Mouse (Mus musculus) intestine, embryonic 14.5 days (tissue): ENCODE data around the gene Fry. TPM values are rescaled to one million over a fixed set of nuclear protein-coding genes. Genes with fewer than 3 reads are reported as not detected.
A peak's percentile ranks its signal among the peaks of the same experiment; 100 is the strongest.

Source experiments
- ATAC-seq: fragments of 200-750 bp; cut with Nextera tagmentation; replicated peaks from 2 replicates; pipeline ENCODE4 v1.8.0; 2017; ENCODE audit warnings: low read depth, moderate number of reproducible peaks, moderate TSS enrichment, moderate library complexity; ENCODE audit not compliant: low FRiP score, low TSS enrichment
- DNase-seq: peaks from one replicate; pipeline ENCODE4 v3.0.0-alpha.2; 2018; ENCODE audit warnings: low spot score
- H3K27ac ChIP-seq: fragments of 300-500 bp; sonication (generic); 2 replicates; pipeline ENCODE4 v1.5.1; 2014; ENCODE audit warnings: low read depth, mild to moderate bottlenecking, control low read depth
- H3K27me3 ChIP-seq: fragments of 300-500 bp; sonication (generic); replicated peaks from 2 replicates; pipeline ENCODE4 v1.6.1; 2014; ENCODE audit warnings: low read length, control low read depth; ENCODE audit not compliant: control insufficient read depth, insufficient read depth
- H3K36me3 ChIP-seq: fragments of 300-500 bp; sonication (generic); 2 replicates; pipeline ENCODE4 v1.6.1; 2014; ENCODE audit warnings: low read length, control low read depth; ENCODE audit not compliant: control insufficient read depth, insufficient read depth
- H3K4me1 ChIP-seq: fragments of 300-500 bp; sonication (generic); replicated peaks from 2 replicates; pipeline ENCODE4 v1.6.1; 2014; ENCODE audit warnings: low read length, control low read depth, mixed read lengths; ENCODE audit not compliant: control insufficient read depth, insufficient read depth
- H3K4me2 ChIP-seq: fragments of 300-500 bp; sonication (generic); 2 replicates; pipeline ENCODE4 v1.6.1; 2014; ENCODE audit warnings: low read length
- H3K4me3 ChIP-seq: fragments of 300-500 bp; sonication (generic); 2 replicates; pipeline ENCODE4 v1.5.1; 2014; ENCODE audit warnings: low read depth, low read length, control low read depth, mixed read lengths
- H3K9ac ChIP-seq: fragments of 300-500 bp; sonication (generic); 2 replicates; pipeline ENCODE4 v1.6.1; 2014; ENCODE audit warnings: mild to moderate bottlenecking, low read length
- H3K9me3 ChIP-seq: fragments of 300-500 bp; sonication (generic); 2 replicates; pipeline ENCODE4 v1.6.1; 2016; ENCODE audit warnings: low read length, control low read depth; ENCODE audit not compliant: control insufficient read depth
- WGBS: fragments of 180-500 bp; shearing (Covaris S2); extraction: QIAGEN DNeasy Blood & Tissue Kit; methylation state at CpG from one replicate; pipeline ENCODE4 v1.1.7; 2014; 5-methylcytosine and 5-hydroxymethylcytosine counted together
- polyA plus RNA-seq: library from polyadenylated mRNA; unstranded; fragments of >200 nt; fragmentation: Nextera tagmentation; extraction: Ambion mirVana; gene quantifications from 2 replicates; pipeline ENCODE4 v1.2.1, GENCODE M21; 2014

Fry gene
- polyA plus RNA-seq, 1 experiment from 2014 or later: 11.6 TPM

DNA sequence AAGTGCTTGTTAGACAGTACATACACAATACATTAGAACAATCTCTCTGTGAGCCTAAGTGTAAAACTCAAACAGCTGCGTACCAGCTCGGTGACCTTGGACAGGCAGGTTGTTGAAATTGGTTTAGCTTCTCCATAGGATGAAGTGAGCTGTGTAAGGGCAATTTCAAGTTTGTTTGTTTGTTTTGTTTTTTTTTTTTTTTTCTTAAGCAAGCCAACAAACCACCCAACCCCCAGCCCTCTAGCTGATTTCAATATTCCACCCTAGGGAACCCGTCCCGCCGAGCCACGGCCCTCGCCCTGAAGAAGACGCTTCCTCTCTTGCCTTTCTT, 356 bp upstream of the Fry start:
- WGBS: 17% methylated on average over 8 of the region's 8 CpGs
- no peaks in the 10 kb centered on the region for H3K36me3 ChIP-seq
- no peak overlapping the region for H3K27ac ChIP-seq
- peaks cover 6% of the 10 kb centered on the region; the same call in 1 of the 2 replicates for H3K27me3 ChIP-seq
- no peak overlapping the region for H3K9ac ChIP-seq
- H3K4me3 ChIP-seq: peak overlapping the region; percentile 58
- peaks cover 11% of the 10 kb centered on the region; the same call in 1 of the 2 replicates for H3K4me1 ChIP-seq
- no peak for ATAC-seq
- DNase-seq: no peak
- peak overlapping the region; percentile 84 for H3K4me2 ChIP-seq
- H3K9me3 ChIP-seq: no peaks in the 10 kb centered on the region

DNA sequence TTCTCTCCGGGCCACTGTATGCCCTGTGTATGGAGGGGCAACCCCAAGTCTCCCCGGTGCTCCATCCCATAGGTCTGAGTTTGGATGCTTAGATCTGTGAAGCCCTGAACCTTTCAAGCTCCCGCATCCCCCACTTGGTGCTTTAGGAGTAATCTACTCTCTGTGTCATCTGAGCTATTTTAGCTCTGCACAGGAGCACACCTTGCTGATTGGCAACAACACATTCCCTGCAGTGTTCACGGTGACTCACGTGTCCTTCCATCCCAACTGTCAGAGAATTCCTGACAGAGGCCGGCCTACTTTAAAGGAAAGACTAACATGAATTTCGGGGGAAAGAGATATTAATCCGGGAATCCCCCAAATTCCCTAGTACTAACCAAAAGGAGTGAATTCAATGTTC, 2.2 kb downstream of the Fry start:
- ATAC-seq (no peak), DNase-seq (no peak)
- WGBS: 90% methylated on average over 8 of the region's 8 CpGs

DNA sequence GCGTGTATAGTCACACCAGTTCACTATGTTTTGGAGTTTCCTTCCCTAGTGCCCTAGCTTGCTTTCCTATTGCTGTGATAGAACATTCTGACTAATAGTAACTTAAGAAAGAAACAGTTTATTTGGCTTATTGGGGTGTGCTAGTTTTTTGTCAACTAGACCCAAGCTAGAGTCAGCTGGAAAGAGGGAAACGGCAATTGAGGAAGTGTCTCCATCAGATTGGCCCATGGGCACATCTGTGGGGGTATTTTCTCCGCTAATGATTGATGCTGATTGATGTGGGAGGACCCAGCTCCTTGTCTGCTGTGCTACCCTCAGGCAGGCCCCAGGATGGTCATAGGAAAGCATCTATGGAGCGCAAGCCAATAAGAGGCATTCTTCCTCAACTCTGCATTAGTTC, 3.6 kb downstream of the Fry start:
- ATAC-seq (no peak), DNase-seq (no peak)
- no peaks in the 10 kb centered on the region for H3K4me1 ChIP-seq
- no peak overlapping the region for H3K4me3 ChIP-seq
- no peak overlapping the region for H3K4me2 ChIP-seq
- H3K9me3 ChIP-seq: no peaks in the 10 kb centered on the region
- peaks cover 6% of the 10 kb centered on the region; the same call in 1 of the 2 replicates for H3K27me3 ChIP-seq
- no peak overlapping the region for H3K9ac ChIP-seq
- H3K27ac ChIP-seq: no peak overlapping the region
- WGBS: 88% methylated on average over 4 of the region's 4 CpGs
- no peaks in the 10 kb centered on the region for H3K36me3 ChIP-seq

More for the DNA sequence above, 2.2 kb downstream of the Fry start:
- Histone ChIP-seq H3K9me3 (no peaks in the 10 kb centered on the region), H3K36me3 (no peaks in the 10 kb centered on the region), H3K9ac (no peak overlapping the region), H3K4me1 (peaks cover 5% of the 10 kb centered on the region; the same call in 1 of the 2 replicates), H3K27me3 (peaks cover 6% of the 10 kb centered on the region; the same call in 1 of the 2 replicates), H3K4me3 (no peak overlapping the region), H3K4me2 (no peak overlapping the region), H3K27ac (no peak overlapping the region)

DNA sequence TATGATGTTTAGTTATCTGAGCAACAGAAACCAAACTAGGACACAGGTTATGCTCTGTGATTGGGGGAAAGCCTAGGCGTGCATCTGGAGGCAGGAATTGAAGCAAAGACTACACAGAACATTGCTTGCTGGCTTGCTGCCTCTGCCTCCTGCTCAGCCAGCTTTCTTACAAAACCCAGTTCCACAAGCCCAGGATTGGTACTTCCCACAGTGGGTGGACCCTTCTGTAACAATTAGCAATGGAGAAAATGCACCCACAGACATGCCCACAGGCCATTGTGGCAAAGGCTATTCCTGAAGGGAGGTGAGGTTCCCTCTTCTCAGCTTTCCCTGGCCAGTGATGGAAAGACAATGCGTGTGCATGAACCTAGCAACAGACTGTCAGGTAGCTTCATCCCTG, 4.1 kb downstream of the Fry start:
- Histone ChIP-seq H3K4me3 (no peak overlapping the region), H3K9ac (no peak overlapping the region), H3K9me3 (no peaks in the 10 kb centered on the region), H3K27ac (no peak overlapping the region), H3K27me3 (peaks cover 6% of the 10 kb centered on the region; the same call in 1 of the 2 replicates), H3K36me3 (no peaks in the 10 kb centered on the region), H3K4me1 (no peaks in the 10 kb centered on the region), H3K4me2 (no peak overlapping the region)
- ATAC-seq (no peak), DNase-seq (no peak)
- 83% methylated on average over 2 of the region's 2 CpGs for WGBS

DNA sequence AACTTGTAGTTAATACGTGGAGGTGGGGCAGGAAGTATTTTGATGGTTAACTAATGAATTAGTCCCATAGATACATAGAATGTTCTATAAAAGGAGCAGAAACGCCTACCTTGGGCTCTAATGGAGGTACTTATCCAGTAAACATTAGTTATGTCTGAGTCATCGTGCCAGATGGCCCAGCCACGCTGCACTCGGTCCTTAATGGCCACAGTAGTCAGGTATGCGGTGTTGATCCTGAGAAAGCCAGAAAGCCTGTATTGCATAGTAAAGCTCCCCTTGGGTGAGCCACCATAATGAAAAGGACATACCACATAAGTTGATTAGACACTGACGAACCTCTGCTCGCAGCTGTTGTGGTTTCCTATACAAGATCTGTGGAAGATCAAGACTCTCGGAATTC, 7.5 kb downstream of the Fry start:
- no peaks in the 10 kb centered on the region for H3K4me1 ChIP-seq
- no peaks in the 10 kb centered on the region for H3K27me3 ChIP-seq
- ATAC-seq (no peak), DNase-seq (no peak)
- no peaks in the 10 kb centered on the region for H3K36me3 ChIP-seq
- no peak overlapping the region for H3K4me3 ChIP-seq
- 74% methylated on average over 9 of the region's 9 CpGs for WGBS
- no peak overlapping the region for H3K9ac ChIP-seq
- H3K9me3 ChIP-seq: no peaks in the 10 kb centered on the region
- H3K27ac ChIP-seq: no peak overlapping the region
- H3K4me2 ChIP-seq: no peak overlapping the region

DNA sequence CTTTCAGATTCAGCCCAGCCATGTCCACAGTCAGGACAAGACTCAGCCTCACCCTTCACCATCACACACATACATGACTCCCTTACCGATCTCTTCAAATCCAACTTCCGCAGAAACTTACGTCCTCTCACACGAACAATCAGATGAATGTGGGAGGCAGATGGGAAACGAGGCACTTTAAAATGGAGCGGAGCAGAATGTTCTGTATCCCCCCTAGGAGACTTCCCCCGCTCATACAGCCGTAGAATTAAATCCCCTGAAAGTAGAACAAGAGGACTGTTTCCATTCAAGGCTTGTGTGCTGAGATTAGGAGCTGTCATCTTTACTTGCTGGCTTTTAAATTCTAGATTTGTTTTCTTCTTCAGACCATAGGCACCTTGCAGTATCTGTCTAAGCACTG, 10.0 kb downstream of the Fry start:
- ATAC-seq: no peak
- no peak overlapping the region for H3K4me2 ChIP-seq
- H3K36me3 ChIP-seq: no peaks in the 10 kb centered on the region
- H3K9me3 ChIP-seq: no peaks in the 10 kb centered on the region
- 78% methylated on average over 8 of the region's 8 CpGs for WGBS
- H3K27ac ChIP-seq: no peak overlapping the region
- H3K9ac ChIP-seq: no peak overlapping the region
- no peak overlapping the region for H3K4me3 ChIP-seq
- no peak for DNase-seq
- no peaks in the 10 kb centered on the region for H3K27me3 ChIP-seq
- no peaks in the 10 kb centered on the region for H3K4me1 ChIP-seq

DNA sequence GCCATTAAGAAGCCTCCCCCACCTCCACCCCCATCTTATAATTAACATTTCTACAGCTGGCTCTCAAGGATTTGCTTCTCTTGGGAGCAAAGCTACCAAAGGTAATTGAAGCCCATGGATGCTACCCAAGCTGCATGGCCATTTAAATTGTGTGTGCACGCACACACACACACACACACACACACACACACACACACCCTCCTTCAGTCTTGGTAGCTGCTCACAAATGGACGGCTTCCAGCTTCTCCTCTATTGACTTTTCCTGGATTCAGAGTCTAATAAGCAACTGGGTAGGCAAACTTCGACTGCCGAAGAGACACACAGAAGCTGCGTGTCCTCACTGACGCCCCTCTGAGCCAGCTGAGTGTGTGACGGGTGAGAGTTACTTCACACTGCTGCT, 11.7 kb downstream of the Fry start:
- no peaks in the 10 kb centered on the region for H3K36me3 ChIP-seq
- H3K27ac ChIP-seq: no peak overlapping the region
- H3K9me3 ChIP-seq: no peaks in the 10 kb centered on the region
- 82% methylated on average over 7 of the region's 7 CpGs for WGBS
- H3K4me1 ChIP-seq: no peaks in the 10 kb centered on the region
- no peak overlapping the region for H3K4me3 ChIP-seq
- H3K9ac ChIP-seq: no peak overlapping the region
- DNase-seq: no peak
- no peaks in the 10 kb centered on the region for H3K27me3 ChIP-seq
- H3K4me2 ChIP-seq: no peak overlapping the region
- ATAC-seq: no peak

DNA sequence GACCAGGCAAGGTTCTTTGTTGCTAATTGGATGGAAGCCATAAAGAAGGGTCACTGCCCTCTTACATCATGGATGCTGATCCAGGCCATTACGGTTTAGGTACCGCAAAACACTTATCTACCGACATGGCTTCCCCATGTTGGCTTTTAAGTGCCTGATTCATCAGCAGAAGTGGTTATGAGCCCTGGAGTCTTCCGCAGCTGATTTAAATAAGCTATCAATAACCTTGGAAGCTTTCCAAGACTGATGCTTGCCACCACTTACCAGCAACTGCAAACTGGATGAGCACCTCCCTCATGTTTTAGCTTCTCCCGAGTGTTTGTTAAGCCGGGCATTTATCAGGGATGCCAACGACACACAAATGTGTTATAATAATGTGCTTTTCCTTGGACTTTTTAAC, 12.7 kb downstream of the Fry start:
- no peak for DNase-seq
- H3K27me3 ChIP-seq: no peaks in the 10 kb centered on the region
- no peaks in the 10 kb centered on the region for H3K4me1 ChIP-seq
- WGBS: 71% methylated on average over 7 of the region's 7 CpGs
- H3K4me3 ChIP-seq: no peak overlapping the region
- H3K4me2 ChIP-seq: no peak overlapping the region
- no peaks in the 10 kb centered on the region for H3K9me3 ChIP-seq
- no peak for ATAC-seq
- H3K27ac ChIP-seq: no peak overlapping the region
- no peaks in the 10 kb centered on the region for H3K36me3 ChIP-seq
- H3K9ac ChIP-seq: no peak overlapping the region

DNA sequence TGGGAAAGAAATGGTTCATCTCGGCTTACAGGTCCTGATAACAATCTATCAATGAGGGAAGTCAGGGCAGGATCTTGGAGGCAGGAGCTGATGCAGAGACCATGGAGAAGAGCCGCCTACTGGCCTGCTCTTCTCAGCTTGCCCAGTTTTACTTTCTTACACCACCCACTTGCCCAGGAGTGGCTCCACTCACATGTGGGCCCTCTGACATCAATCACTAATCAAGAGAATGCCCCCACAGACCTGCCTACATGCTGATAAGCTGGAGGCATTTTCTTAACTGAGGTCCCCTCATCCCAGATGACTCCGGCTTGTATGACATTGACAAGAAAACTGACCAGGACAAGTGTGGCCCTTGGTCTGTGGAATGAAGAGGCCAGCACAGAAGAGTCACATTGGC, 16.2 kb downstream of the Fry start:
- Histone ChIP-seq H3K4me1 (no peaks in the 10 kb centered on the region), H3K27ac (no peak overlapping the region), H3K36me3 (no peaks in the 10 kb centered on the region), H3K4me3 (no peak overlapping the region), H3K9me3 (no peaks in the 10 kb centered on the region), H3K9ac (no peak overlapping the region), H3K4me2 (no peak overlapping the region), H3K27me3 (no peaks in the 10 kb centered on the region)
- WGBS: 76% methylated on average over 3 of the region's 3 CpGs
- DNase-seq (no peak), ATAC-seq (no peak)
